Mouse (Mus musculus) CD4-positive, CD25-positive, alpha-beta regulatory T cell, adult 4 months (primary cell): ENCODE measurements at regions not wholly inside any gene's neighbourhood (a gene's known extent, or its start where the extent isn't known, plus 50 kb on each side); places are given as distances from the start of the nearest gene placed in this dataset.
"Not testable (repeated sequence)": the region's sequence is repeated elsewhere in the genome, so short reads cannot be mapped to it uniquely, and the experiment has no call there.

Source experiments
- ATAC-seq: one replicate; pipeline ENCODE4 v1.8.0; 2017

GRCm38 (mm10) chr17:50346451-50347192 lies 53.2 kb upstream of the Dazl start:
- ATAC-seq, result no peak

- not testable (repeated sequence) for ATAC-seq
Measured at GRCm38 (mm10) chr17:50353818-50354217, 60.4 kb upstream of the Dazl start.

- ATAC-seq, result no peak
Measured at GRCm38 (mm10) chr17:50354357-50354756, 60.9 kb upstream of the Dazl start.

GRCm38 (mm10) chr17:50361657-50362233 lies 68.3 kb upstream of the Dazl start:
- no peak for ATAC-seq

- no peak for ATAC-seq
Measured at GRCm38 (mm10) chr17:50365396-50365795, 72.0 kb upstream of the Dazl start.

GRCm38 (mm10) chr17:50366181-50366580 lies 72.7 kb upstream of the Dazl start:
- ATAC-seq, result no peak

GRCm38 (mm10) chr17:50369216-50369875 lies 75.9 kb upstream of the Dazl start:
- ATAC-seq, result no peak

GRCm38 (mm10) chr17:50370484-50370883 lies 77.0 kb upstream of the Dazl start:
- ATAC-seq, result no peak

- no peak for ATAC-seq
Measured at GRCm38 (mm10) chr17:50373496-50374141, 80.2 kb upstream of the Dazl start.

- no peak for ATAC-seq
Measured at GRCm38 (mm10) chr17:50375465-50375864, 82.0 kb upstream of the Dazl start.

- no peak for ATAC-seq
Measured at GRCm38 (mm10) chr17:50376708-50377107, 83.3 kb upstream of the Dazl start.

- no peak for ATAC-seq
Measured at GRCm38 (mm10) chr17:50378141-50378727, 84.8 kb upstream of the Dazl start.

- peak; percentile 85 for ATAC-seq
Measured at GRCm38 (mm10) chr17:50388715-50389710, 95.6 kb upstream of the Dazl start.

GRCm38 (mm10) chr17:50390151-50390550 lies 96.7 kb upstream of the Dazl start:
- no peak for ATAC-seq

- no peak for ATAC-seq
Measured at GRCm38 (mm10) chr17:50391207-50391606, 97.8 kb upstream of the Dazl start.

- ATAC-seq, result no peak
Measured at GRCm38 (mm10) chr17:50391996-50392395, 98.6 kb upstream of the Dazl start.

- no peak for ATAC-seq
Measured at GRCm38 (mm10) chr17:50392428-50392827, 99.0 kb upstream of the Dazl start.

GRCm38 (mm10) chr17:50392966-50393365 lies 99.5 kb upstream of the Dazl start:
- ATAC-seq, result no peak

GRCm38 (mm10) chr17:50393698-50394097 lies 100.3 kb upstream of the Dazl start:
- no peak for ATAC-seq

- ATAC-seq, result no peak
Measured at GRCm38 (mm10) chr17:50394801-50395200, 101.4 kb upstream of the Dazl start.

- no peak for ATAC-seq
Measured at GRCm38 (mm10) chr17:50395669-50396068, 102.2 kb upstream of the Dazl start.

GRCm38 (mm10) chr17:50397324-50397723 lies 103.9 kb upstream of the Dazl start:
- ATAC-seq, result no peak
